19 mouse cellular contexts compared by ENCODE assay signal in the genomic region with DNA sequence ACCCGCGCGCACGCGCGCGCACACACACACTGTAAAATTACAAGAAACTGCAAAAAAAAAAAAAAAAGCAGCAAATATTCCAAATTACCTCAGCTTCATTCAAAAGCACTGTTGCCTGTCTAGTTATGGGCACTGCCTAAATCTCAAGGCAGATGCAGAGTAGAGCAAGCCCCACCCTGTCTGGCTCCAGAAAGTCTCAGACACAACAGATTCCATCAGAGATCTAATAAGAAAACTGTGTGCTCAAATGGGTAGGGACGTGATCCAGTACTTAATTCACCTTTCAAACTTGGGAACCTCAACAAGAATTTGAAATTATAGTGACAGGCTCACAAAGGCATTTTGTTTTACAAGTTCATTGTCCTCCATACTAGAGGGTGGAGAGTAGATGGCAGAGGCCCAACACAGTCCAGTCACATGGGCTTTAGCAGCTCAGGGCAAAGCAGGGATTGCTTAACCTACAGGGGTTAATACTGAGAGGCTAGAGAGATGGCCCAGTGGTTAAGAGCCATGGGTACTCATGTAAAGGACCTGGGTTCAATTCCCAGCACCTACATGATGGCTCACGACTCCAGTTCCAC.
DNase-seq lines count a peak whose midpoint lies in the region; ATAC-seq and TF ChIP-seq lines count a peak whose summit lies in the region.
"Had no signal": no experiment of that assay in that cellular context is flagged by ENCODE, and none has a peak within 500 bp of the region (broad histone marks: within the 10 kb centered on the region; RNA-seq: fewer than 3 reads in every experiment).

No protein-coding gene starts in this region.

- H3K9ac ChIP-seq in liver, adult 2 months (ENCODE audit: low read depth, low read length), result no peak overlapping the region
- no peak overlapping the region for H3K9ac ChIP-seq in liver, embryonic 11.5 days (ENCODE audit: low read depth, low read length)
- H3K9ac ChIP-seq: limb, embryonic 12.5 days; liver, embryonic 14.5 days; midbrain, embryonic 12.5 days had no signal

- no peaks in the 10 kb centered on the region for H3K79me2 ChIP-seq in liver, adult 2 months (ENCODE audit: control insufficient read depth, insufficient read depth, low read length)

- no peak for TF ChIP-seq POLR2A in liver, adult 2 months (IDR thresholded peaks at IDR 0.05; ENCODE audit: extremely low read depth, insufficient read depth, low read length)

- no peak for TF ChIP-seq CTCF in liver, adult 2 months (IDR thresholded peaks at IDR 0.05; ENCODE audit: low read depth, low read length)

- no peak overlapping the region for H3K27ac ChIP-seq in liver, adult 2 months (replicated peaks; ENCODE audit: insufficient read depth, low read depth, low read length)
- no peak overlapping the region for H3K27ac ChIP-seq in liver, embryonic 11.5 days (ENCODE audit: low read depth, low read length)
- H3K27ac ChIP-seq: gastrocnemius, adult 2 months; heart, embryonic 10.5 days; hindbrain, embryonic 10.5 days; limb, embryonic 12.5 days; liver, embryonic 14.5 days; midbrain, embryonic 12.5 days had no signal

- no peaks in the 10 kb centered on the region for H3K9me3 ChIP-seq in liver, embryonic 11.5 days (ENCODE audit: control insufficient read depth, low read length)
- H3K9me3 ChIP-seq: heart, embryonic 10.5 days had no signal

- no peaks in the 10 kb centered on the region for H3K27me3 ChIP-seq in liver, adult 2 months (ENCODE audit: control insufficient read depth, insufficient read depth, low read length)
- H3K27me3 ChIP-seq in liver, embryonic 11.5 days (replicated peaks; ENCODE audit: control insufficient read depth, insufficient read depth, low read length), result no peaks in the 10 kb centered on the region
- H3K27me3 ChIP-seq: limb, embryonic 12.5 days; midbrain, embryonic 12.5 days had no signal

- no peak overlapping the region for H3K4me2 ChIP-seq in liver, embryonic 11.5 days
- H3K4me2 ChIP-seq: limb, embryonic 12.5 days; midbrain, embryonic 12.5 days had no signal

- no peak for ATAC-seq in liver, embryonic 11.5 days (replicated peaks; ENCODE audit: low FRiP score)

- H3K4me3 ChIP-seq in liver, adult 2 months (ENCODE audit: insufficient read depth, low read depth, low read length), result no peak overlapping the region
- no peak overlapping the region for H3K4me3 ChIP-seq in liver, embryonic 11.5 days (ENCODE audit: low read depth, low read length)
- H3K4me3 ChIP-seq: gastrocnemius, adult 2 months; heart, embryonic 10.5 days; hindbrain, embryonic 10.5 days; limb, embryonic 12.5 days; midbrain, embryonic 12.5 days had no signal

- DNase-seq in liver, adult 2 months (ENCODE audit: extremely low read depth, low read depth, low spot score), result peak; percentile 49
- no peak for DNase-seq in liver, embryonic 11.5 days (ENCODE audit: low spot score)
- peak; percentile 72 for DNase-seq in Muller cell, postnatal 12 days (ENCODE audit: inconsistent ontology term)
- DNase-seq in adipocyte (ENCODE audit: low spot score), result peak; percentile 64
- DNase-seq in lung, postnatal 36 days, result peak; percentile 55
- no peak for DNase-seq in urinary bladder, adult 18-20 months (ENCODE audit: low spot score in 2 of 2)
- DNase-seq in testis, postnatal 10 days (ENCODE audit: low spot score), result no peak
- DNase-seq: adrenal gland, postnatal 25 days; cerebellum, adult 11 months; cerebellum, postnatal 25 days; embryo, embryonic 11 days; gastrocnemius, adult 2 months; right cerebral cortex, adult 18-20 months; thymus, adult 2 months had no signal

- peaks cover 8% of the 10 kb centered on the region; the same call in 1 of the 2 replicates for H3K4me1 ChIP-seq in liver, adult 2 months (ENCODE audit: control insufficient read depth, insufficient read depth, low read length)
- H3K4me1 ChIP-seq in liver, embryonic 11.5 days (replicated peaks; ENCODE audit: control insufficient read depth, insufficient read depth, low read length), result no peaks in the 10 kb centered on the region; the same call in 1 of the 2 replicates
- H3K4me1 ChIP-seq: hindbrain, embryonic 10.5 days; limb, embryonic 12.5 days; midbrain, embryonic 12.5 days had no signal

- H3K36me3 ChIP-seq in liver, adult 2 months (ENCODE audit: control insufficient read depth, insufficient read depth, low read length), result no peaks in the 10 kb centered on the region
- H3K36me3 ChIP-seq in liver, embryonic 11.5 days (ENCODE audit: control insufficient read depth, insufficient read depth, low read length), result no peaks in the 10 kb centered on the region; the same call in 1 of the 2 replicates
- H3K36me3 ChIP-seq: limb, embryonic 12.5 days; midbrain, embryonic 12.5 days had no signal

- WGBS in liver, adult 2 months, result 98% methylated on average over 9 of the region's 9 CpGs
- WGBS in liver, embryonic 11.5 days, result 93% methylated on average over 9 of the region's 9 CpGs

Comparison
In these comparisons a context has a peak if more than half of its experiments do, and no peak if none do; other contexts are left out.
1. DNase-seq: peak in liver, adult 2 months (single experiment), Muller cell, postnatal 12 days (single experiment), adipocyte (single experiment) and lung, postnatal 36 days (single experiment); none in liver, embryonic 11.5 days (single experiment), urinary bladder, adult 18-20 months (0 of 2) and testis, postnatal 10 days (single experiment).